Mouse (Mus musculus) stomach, postnatal 0 days (tissue): ENCODE data around the gene Cep135. TPM values are rescaled to one million over a fixed set of nuclear protein-coding genes. Genes with fewer than 3 reads are reported as not detected.

Source experiments
- ATAC-seq: fragments of 200-750 bp; cut with Nextera tagmentation; 2 replicates; pipeline ENCODE4 v1.8.0; 2017; ENCODE audit not compliant: low FRiP score, low TSS enrichment
- DNase-seq: peaks from one replicate; pipeline ENCODE4 v3.0.0-alpha.2; 2016; ENCODE audit warnings: low spot score
- H3K27ac ChIP-seq: fragments of 300-500 bp; sonication (generic); replicated peaks from 2 replicates; pipeline ENCODE4 v1.5.1; 2014; ENCODE audit warnings: mild to moderate bottlenecking, control low read depth
- H3K27me3 ChIP-seq: fragments of 300-500 bp; sonication (generic); 2 replicates; pipeline ENCODE4 v1.6.1; 2014; ENCODE audit warnings: low read length; ENCODE audit not compliant: control insufficient read depth, insufficient read depth
- H3K36me3 ChIP-seq: fragments of 300-500 bp; sonication (generic); 2 replicates; pipeline ENCODE4 v1.6.1; 2014; ENCODE audit warnings: low read length, mixed read lengths; ENCODE audit not compliant: control insufficient read depth, insufficient read depth
- H3K4me1 ChIP-seq: fragments of 300-500 bp; sonication (generic); replicated peaks from 2 replicates; pipeline ENCODE4 v1.6.1; 2014; ENCODE audit warnings: antibody characterized with exemption; ENCODE audit not compliant: control insufficient read depth, insufficient read depth
- H3K4me2 ChIP-seq: fragments of 300-500 bp; sonication (generic); replicated peaks from 2 replicates; pipeline ENCODE4 v1.6.1; 2014; ENCODE audit warnings: low read depth, mild to moderate bottlenecking, control low read depth, moderate library complexity
- H3K4me3 ChIP-seq: fragments of 300-500 bp; sonication (generic); 2 replicates; pipeline ENCODE4 v1.5.1; 2014; ENCODE audit warnings: low read depth, low read length, control low read depth
- H3K9ac ChIP-seq: fragments of 300-500 bp; sonication (generic); 2 replicates; pipeline ENCODE4 v1.6.1; 2014; ENCODE audit warnings: mild to moderate bottlenecking, low read length, control low read depth, mixed read lengths
- H3K9me3 ChIP-seq: fragments of 300-500 bp; sonication (generic); 2 replicates; pipeline ENCODE4 v1.6.1; 2016; ENCODE audit warnings: low read length; ENCODE audit not compliant: control insufficient read depth
- CTCF ChIP-seq: IDR thresholded peaks from 2 replicates; pipeline ENCODE4 v1.5.1; 2016; ENCODE audit warnings: antibody characterized with exemption, low read depth, mild to moderate bottlenecking, moderate library complexity
- EP300 ChIP-seq: optimal IDR thresholded peaks from 2 replicates; pipeline ENCODE3; 2016; ENCODE audit warnings: antibody characterized with exemption
- WGBS: fragments of 180-500 bp; shearing (Covaris S2); extraction: QIAGEN DNeasy Blood & Tissue Kit; methylation state at CpG from one replicate; pipeline ENCODE4 v1.1.7; 2014; 5-methylcytosine and 5-hydroxymethylcytosine counted together
- polyA plus RNA-seq: library from polyadenylated mRNA; unstranded; fragments of >200 nt; fragmentation: Nextera tagmentation; extraction: Ambion mirVana; gene quantifications from 2 replicates; pipeline ENCODE4 v1.2.1, GENCODE M21; 2015

The Cep135 gene
- polyA plus RNA-seq, 1 experiment from 2014 or later, result 1.9 TPM

GRCm38 (mm10) chr5:76668547-76668946 lies 80.0 kb downstream of the Cep135 start:
- H3K4me2 ChIP-seq, result no peak overlapping the region
- no peak overlapping the region for H3K4me3 ChIP-seq
- ATAC-seq (no peak), DNase-seq (no peak)
- WGBS, result 84% methylated on average over 5 of the region's 5 CpGs
- H3K9me3 ChIP-seq, result no peaks in the 10 kb centered on the region
- H3K27ac ChIP-seq, result no peak overlapping the region
- TF ChIP-seq CTCF (no peak), EP300 (no peak)
- H3K27me3 ChIP-seq, result no peaks in the 10 kb centered on the region
- H3K4me1 ChIP-seq, result no peaks in the 10 kb centered on the region
- H3K36me3 ChIP-seq, result no peaks in the 10 kb centered on the region
- H3K9ac ChIP-seq, result no peak overlapping the region

GRCm38 (mm10) chr5:76670183-76670582 lies 81.7 kb downstream of the Cep135 start:
- no peak overlapping the region for H3K4me3 ChIP-seq
- no peak overlapping the region for H3K9ac ChIP-seq
- H3K9me3 ChIP-seq, result no peaks in the 10 kb centered on the region
- H3K27ac ChIP-seq, result no peak overlapping the region
- no peak overlapping the region for H3K4me2 ChIP-seq
- no peak for TF ChIP-seq EP300
- no peak for TF ChIP-seq CTCF
- no peaks in the 10 kb centered on the region for H3K27me3 ChIP-seq
- no peaks in the 10 kb centered on the region for H3K4me1 ChIP-seq
- no peak for ATAC-seq
- WGBS, result 88% methylated on average over 10 of the region's 10 CpGs
- no peak for DNase-seq
- no peaks in the 10 kb centered on the region for H3K36me3 ChIP-seq

GRCm38 (mm10) chr5:76674022-76674653 lies 85.6 kb downstream of the Cep135 start:
- Histone ChIP-seq H3K9me3 (no peaks in the 10 kb centered on the region), H3K36me3 (no peaks in the 10 kb centered on the region), H3K27me3 (no peaks in the 10 kb centered on the region), H3K27ac (no peak overlapping the region), H3K9ac (no peak overlapping the region), H3K4me1 (no peaks in the 10 kb centered on the region), H3K4me3 (no peak overlapping the region), H3K4me2 (no peak overlapping the region)
- WGBS, result 90% methylated on average over 5 of the region's 5 CpGs
- ATAC-seq (no peak), DNase-seq (no peak)
- TF ChIP-seq CTCF, result no peak
- TF ChIP-seq EP300, result no peak

- Histone ChIP-seq H3K9ac (no peak overlapping the region), H3K9me3 (no peaks in the 10 kb centered on the region), H3K4me1 (no peaks in the 10 kb centered on the region), H3K27ac (no peak overlapping the region), H3K27me3 (no peaks in the 10 kb centered on the region), H3K4me3 (no peak overlapping the region), H3K4me2 (no peak overlapping the region), H3K36me3 (no peaks in the 10 kb centered on the region)
- DNase-seq, result no peak
- 61% methylated on average over 4 of the region's 4 CpGs for WGBS
- TF ChIP-seq CTCF, result no peak
- TF ChIP-seq EP300, result no peak
- no peak for ATAC-seq
Observed at GRCm38 (mm10) chr5:76675369-76675768, 86.9 kb downstream of the Cep135 start.

- H3K4me2 ChIP-seq, result no peak overlapping the region
- no peak overlapping the region for H3K27ac ChIP-seq
- H3K4me1 ChIP-seq, result no peaks in the 10 kb centered on the region
- DNase-seq (no peak), ATAC-seq (no peak)
- no peak overlapping the region for H3K4me3 ChIP-seq
- no peaks in the 10 kb centered on the region for H3K36me3 ChIP-seq
- no peak overlapping the region for H3K9ac ChIP-seq
- TF ChIP-seq EP300, result no peak
- TF ChIP-seq CTCF, result no peak
- 74% methylated on average over 3 of the region's 3 CpGs for WGBS
- H3K27me3 ChIP-seq, result no peaks in the 10 kb centered on the region
- H3K9me3 ChIP-seq, result no peaks in the 10 kb centered on the region
Observed at GRCm38 (mm10) chr5:76680959-76681358, 92.5 kb downstream of the Cep135 start.

- ATAC-seq (no peak), DNase-seq (no peak)
- H3K4me3 ChIP-seq, result no peak overlapping the region
- no peaks in the 10 kb centered on the region for H3K27me3 ChIP-seq
- H3K4me2 ChIP-seq, result no peak overlapping the region
- H3K36me3 ChIP-seq, result no peaks in the 10 kb centered on the region
- H3K9me3 ChIP-seq, result no peaks in the 10 kb centered on the region
- 40% methylated on average over 4 of the region's 4 CpGs for WGBS
- H3K27ac ChIP-seq, result no peak overlapping the region
- no peak overlapping the region for H3K9ac ChIP-seq
- TF ChIP-seq CTCF, result no peak
- TF ChIP-seq EP300, result no peak
- no peaks in the 10 kb centered on the region for H3K4me1 ChIP-seq
Observed at GRCm38 (mm10) chr5:76681895-76682656, 93.6 kb downstream of the Cep135 start.
